Mouse (Mus musculus) stomach, embryonic 16.5 days (tissue): ENCODE measurements around the gene Ccdc162. TPM values are rescaled to one million over a fixed set of nuclear protein-coding genes. Genes with fewer than 3 reads are reported as not detected.
"Not testable (repeated sequence)": the region's sequence is repeated elsewhere in the genome, so short reads cannot be mapped to it uniquely, and the experiment has no call there.

Source experiments
- ATAC-seq: fragments of 200-750 bp; cut with Nextera tagmentation; 2 replicates; pipeline ENCODE4 v1.8.0; 2017; ENCODE audit warnings: moderate number of reproducible peaks, moderate TSS enrichment; ENCODE audit not compliant: insufficient read depth, low FRiP score
- H3K27ac ChIP-seq: fragments of 300-500 bp; sonication (generic); 2 replicates; pipeline ENCODE4 v1.5.1; 2014; ENCODE audit warnings: low read length
- H3K27me3 ChIP-seq: fragments of 300-500 bp; sonication (generic); 2 replicates; pipeline ENCODE4 v1.6.1; 2014; ENCODE audit warnings: low read length, control low read depth, mixed read lengths; ENCODE audit not compliant: control insufficient read depth, insufficient read depth
- H3K36me3 ChIP-seq: fragments of 300-500 bp; sonication (generic); 2 replicates; pipeline ENCODE4 v1.6.1; 2014; ENCODE audit warnings: low read length; ENCODE audit not compliant: control insufficient read depth, insufficient read depth
- H3K4me1 ChIP-seq: fragments of 300-500 bp; sonication (generic); 2 replicates; pipeline ENCODE4 v1.6.1; 2014; ENCODE audit warnings: low read length, control low read depth, mixed read lengths; ENCODE audit not compliant: control insufficient read depth, insufficient read depth
- H3K4me2 ChIP-seq: fragments of 300-500 bp; sonication (generic); 2 replicates; pipeline ENCODE4 v1.6.1; 2014; ENCODE audit warnings: low read depth, low read length, mixed read lengths
- H3K4me3 ChIP-seq: fragments of 300-500 bp; sonication (generic); replicated peaks from 2 replicates; pipeline ENCODE4 v1.5.1; 2014; ENCODE audit warnings: mild to moderate bottlenecking, low read length
- H3K9ac ChIP-seq: fragments of 300-500 bp; sonication (generic); 2 replicates; pipeline ENCODE4 v1.6.1; 2014; ENCODE audit warnings: low read length
- H3K9me3 ChIP-seq: fragments of 300-500 bp; sonication (generic); replicated peaks from 2 replicates; pipeline ENCODE4 v1.6.1; 2016; ENCODE audit warnings: low read length, control low read depth; ENCODE audit not compliant: control insufficient read depth
- WGBS: fragments of 180-500 bp; shearing (Covaris S2); extraction: QIAGEN DNeasy Blood & Tissue Kit; methylation state at CpG from one replicate; pipeline ENCODE4 v1.1.7; 2014; 5-methylcytosine and 5-hydroxymethylcytosine counted together
- polyA plus RNA-seq: library from polyadenylated mRNA; unstranded; fragments of >200 nt; fragmentation: Nextera tagmentation; extraction: Ambion mirVana; gene quantifications from 2 replicates; pipeline ENCODE4 v1.2.1, GENCODE M21; 2015

Ccdc162 gene
- polyA plus RNA-seq, 1 experiment from 2014 or later: 1.0 TPM

- H3K9me3 ChIP-seq, H3K4me3 ChIP-seq, H3K9ac ChIP-seq, H3K36me3 ChIP-seq, H3K4me1 ChIP-seq, H3K27ac ChIP-seq, ATAC-seq, H3K4me2 ChIP-seq, H3K27me3 ChIP-seq: not testable (repeated sequence)
- 90% methylated on average over 6 of the region's 6 CpGs for WGBS
Measured at GRCm38 (mm10) chr10:41659671-41660070, 56.8 kb downstream of the Ccdc162 start.

- not testable (repeated sequence) for H3K9me3 ChIP-seq, H3K9ac ChIP-seq, H3K4me2 ChIP-seq, H3K36me3 ChIP-seq, H3K27me3 ChIP-seq, H3K27ac ChIP-seq, H3K4me3 ChIP-seq, ATAC-seq
- peaks cover 11% of the 10 kb centered on the region for H3K4me1 ChIP-seq
Measured at GRCm38 (mm10) chr10:41655684-41656083, 60.8 kb downstream of the Ccdc162 start.

GRCm38 (mm10) chr10:41652988-41653387 is 63.4 kb downstream of the Ccdc162 start:
- Histone ChIP-seq H3K4me1 (peaks cover 11% of the 10 kb centered on the region), H3K9me3 (no peaks in the 10 kb centered on the region), H3K9ac (no peak overlapping the region), H3K27me3 (no peaks in the 10 kb centered on the region), H3K4me2 (peak overlapping the region; percentile 14; the same call in 1 of the 2 replicates), H3K36me3 (no peaks in the 10 kb centered on the region), H3K27ac (peak overlapping the region; percentile 12; the same call in 1 of the 2 replicates), H3K4me3 (no peak overlapping the region)
- peak; percentile 49 for ATAC-seq
- 42% methylated on average over 7 of the region's 7 CpGs for WGBS

- H3K4me3 ChIP-seq: no peak overlapping the region
- H3K27ac ChIP-seq: peak overlapping the region; percentile 12; the same call in 1 of the 2 replicates
- peaks cover 11% of the 10 kb centered on the region for H3K4me1 ChIP-seq
- 24% methylated on average over 6 of the region's 6 CpGs for WGBS
- H3K36me3 ChIP-seq: no peaks in the 10 kb centered on the region
- no peaks in the 10 kb centered on the region for H3K27me3 ChIP-seq
- peak; percentile 21; the same call in 1 of the 2 replicates for ATAC-seq
- no peaks in the 10 kb centered on the region for H3K9me3 ChIP-seq
- no peak overlapping the region for H3K9ac ChIP-seq
- peak overlapping the region; percentile 14; the same call in 1 of the 2 replicates for H3K4me2 ChIP-seq
Measured at GRCm38 (mm10) chr10:41652094-41652775, 64.2 kb downstream of the Ccdc162 start.

GRCm38 (mm10) chr10:41651532-41651931 is 64.9 kb downstream of the Ccdc162 start:
- H3K27ac ChIP-seq: no peak overlapping the region
- no peak overlapping the region for H3K4me2 ChIP-seq
- WGBS: 88% methylated on average over 3 of the region's 3 CpGs
- no peak for ATAC-seq
- H3K4me3 ChIP-seq: no peak overlapping the region
- H3K27me3 ChIP-seq: no peaks in the 10 kb centered on the region
- H3K9ac ChIP-seq: no peak overlapping the region
- peaks cover 11% of the 10 kb centered on the region for H3K4me1 ChIP-seq
- no peaks in the 10 kb centered on the region for H3K9me3 ChIP-seq
- no peaks in the 10 kb centered on the region for H3K36me3 ChIP-seq

- H3K9ac ChIP-seq: no peak overlapping the region
- no peak for ATAC-seq
- no peak overlapping the region for H3K27ac ChIP-seq
- no peak overlapping the region for H3K4me3 ChIP-seq
- H3K4me1 ChIP-seq: peaks cover 11% of the 10 kb centered on the region
- no peaks in the 10 kb centered on the region for H3K27me3 ChIP-seq
- no peaks in the 10 kb centered on the region for H3K9me3 ChIP-seq
- no peaks in the 10 kb centered on the region for H3K36me3 ChIP-seq
- WGBS: 81% methylated on average over 3 of the region's 5 CpGs
- H3K4me2 ChIP-seq: no peak overlapping the region
Measured at GRCm38 (mm10) chr10:41649186-41649585, 67.2 kb downstream of the Ccdc162 start.

- Histone ChIP-seq H3K36me3 (no peaks in the 10 kb centered on the region), H3K4me1 (no peaks in the 10 kb centered on the region), H3K27ac (no peak overlapping the region), H3K9me3 (no peaks in the 10 kb centered on the region), H3K4me2 (no peak overlapping the region), H3K4me3 (no peak overlapping the region), H3K27me3 (no peaks in the 10 kb centered on the region), H3K9ac (no peak overlapping the region)
- no peak for ATAC-seq
- WGBS: 59% methylated on average over 3 of the region's 3 CpGs
Measured at GRCm38 (mm10) chr10:41638776-41639175, 77.7 kb downstream of the Ccdc162 start.

GRCm38 (mm10) chr10:41635276-41636033 is 81.0 kb downstream of the Ccdc162 start:
- no peak for ATAC-seq
- no peak overlapping the region for H3K4me3 ChIP-seq
- no peak overlapping the region for H3K4me2 ChIP-seq
- no peaks in the 10 kb centered on the region for H3K9me3 ChIP-seq
- H3K9ac ChIP-seq: no peak overlapping the region
- no peaks in the 10 kb centered on the region for H3K36me3 ChIP-seq
- H3K27me3 ChIP-seq: no peaks in the 10 kb centered on the region
- H3K27ac ChIP-seq: no peak overlapping the region
- H3K4me1 ChIP-seq: no peaks in the 10 kb centered on the region
- 59% methylated on average over 9 of the region's 9 CpGs for WGBS

GRCm38 (mm10) chr10:41633801-41634200 is 82.6 kb downstream of the Ccdc162 start:
- H3K9me3 ChIP-seq: no peaks in the 10 kb centered on the region
- no peaks in the 10 kb centered on the region for H3K36me3 ChIP-seq
- ATAC-seq: no peak
- WGBS: 91% methylated on average over 11 of the region's 11 CpGs
- H3K9ac ChIP-seq: no peak overlapping the region
- no peaks in the 10 kb centered on the region for H3K4me1 ChIP-seq
- H3K4me3 ChIP-seq: no peak overlapping the region
- no peak overlapping the region for H3K27ac ChIP-seq
- no peak overlapping the region for H3K4me2 ChIP-seq
- H3K27me3 ChIP-seq: no peaks in the 10 kb centered on the region
